Comparison of ENCODE assay signal across 10 mouse cellular contexts in the genomic region with DNA sequence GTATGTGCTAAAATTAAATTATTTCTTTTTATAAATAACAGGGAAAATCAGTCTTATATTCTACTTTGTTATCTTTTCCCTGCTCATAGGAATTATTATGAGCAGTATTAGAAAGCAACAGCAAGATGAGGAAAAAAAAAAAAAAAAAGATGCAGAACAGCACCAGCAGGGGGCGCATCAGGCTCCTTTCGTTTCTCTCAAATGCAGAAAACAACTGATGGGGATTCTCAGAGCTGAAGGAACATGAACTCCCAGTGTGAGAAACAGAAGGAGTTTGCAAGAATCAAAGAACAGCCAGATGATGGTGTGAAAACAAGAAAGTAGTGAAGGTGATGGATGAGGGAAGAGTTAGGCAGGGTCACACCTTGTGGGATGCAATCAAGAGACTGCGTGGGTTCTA.
DNase-seq lines count a peak whose midpoint lies in the region; ATAC-seq and TF ChIP-seq lines count a peak whose summit lies in the region.
"Had no signal": no experiment of that assay in that cellular context is flagged by ENCODE, and none has a peak within 500 bp of the region (broad histone marks: within the 10 kb centered on the region; RNA-seq: fewer than 3 reads in every experiment).

No protein-coding gene starts in this region.

- no peak overlapping the region for H3K9ac ChIP-seq in heart, postnatal 0 days (replicated peaks; ENCODE audit: low read depth, low read length)
- no peak overlapping the region for H3K9ac ChIP-seq in heart, embryonic 12.5 days
- no peak overlapping the region for H3K9ac ChIP-seq in limb, embryonic 11.5 days (ENCODE audit: low read length)
- H3K9ac ChIP-seq: hindbrain, embryonic 15.5 days had no signal

- H3K4me2 ChIP-seq in heart, postnatal 0 days (ENCODE audit: low read depth, low read length), result no peak overlapping the region
- no peak overlapping the region for H3K4me2 ChIP-seq in heart, embryonic 12.5 days
- no peak overlapping the region for H3K4me2 ChIP-seq in limb, embryonic 11.5 days (ENCODE audit: low read depth, severe bottlenecking)
- H3K4me2 ChIP-seq: hindbrain, embryonic 15.5 days had no signal

- no peak for ATAC-seq in heart, postnatal 0 days (ENCODE audit: insufficient read depth, low read depth)
- no peak for ATAC-seq in heart, embryonic 12.5 days (ENCODE audit: insufficient number of reproducible peaks, low FRiP score)
- no peak for ATAC-seq in limb, embryonic 11.5 days (ENCODE audit: insufficient number of reproducible peaks, low FRiP score, low TSS enrichment, low read depth)

- 30% methylated on average over 3 of the region's 3 CpGs for WGBS in heart, postnatal 0 days
- WGBS in heart, embryonic 12.5 days, result 30% methylated on average over 3 of the region's 3 CpGs
- whole genome bisulfite sequencing in limb, embryonic 11.5 days, result 23% methylated on average over 3 of the region's 3 CpGs

- 0 out of 2 replicates have a peak, but pooled peaks cover 2% of the 10 kb centered on the region for H3K9me3 ChIP-seq in heart, postnatal 0 days (replicated peaks; ENCODE audit: control insufficient read depth, low read length)
- no peaks in the 10 kb centered on the region for H3K9me3 ChIP-seq in heart, embryonic 12.5 days (replicated peaks)
- H3K9me3 ChIP-seq in limb, embryonic 11.5 days (ENCODE audit: control insufficient read depth, low read length), result no peaks in the 10 kb centered on the region
- H3K9me3 ChIP-seq: hindbrain, embryonic 15.5 days had no signal

- no peaks in the 10 kb centered on the region for H3K4me1 ChIP-seq in heart, postnatal 0 days (ENCODE audit: control insufficient read depth, insufficient read depth)
- no peaks in the 10 kb centered on the region for H3K4me1 ChIP-seq in heart, embryonic 12.5 days (replicated peaks)
- H3K4me1 ChIP-seq in limb, embryonic 11.5 days (ENCODE audit: control insufficient read depth, insufficient read depth, low read length), result no peaks in the 10 kb centered on the region
- H3K4me1 ChIP-seq: hindbrain, embryonic 15.5 days; megakaryocyte, embryonic 14.5 days had no signal

- no peaks in the 10 kb centered on the region for H3K36me3 ChIP-seq in heart, postnatal 0 days (replicated peaks; ENCODE audit: control insufficient read depth, insufficient read depth, low read length)
- no peaks in the 10 kb centered on the region for H3K36me3 ChIP-seq in heart, embryonic 12.5 days
- H3K36me3 ChIP-seq in limb, embryonic 11.5 days (ENCODE audit: control insufficient read depth, insufficient read depth, low read length), result no peaks in the 10 kb centered on the region
- H3K36me3 ChIP-seq: hindbrain, embryonic 15.5 days had no signal

- no peak for TF ChIP-seq EP300 in heart, postnatal 0 days (IDR thresholded peaks at IDR 0.05; ENCODE audit: low read depth)

- H3K4me3 ChIP-seq in heart, postnatal 0 days (ENCODE audit: low read depth, low read length), result no peak overlapping the region
- no peak overlapping the region for H3K4me3 ChIP-seq in heart, embryonic 12.5 days
- H3K4me3 ChIP-seq in limb, embryonic 11.5 days (ENCODE audit: low read depth, low read length), result no peak overlapping the region
- H3K4me3 ChIP-seq: hindbrain, embryonic 15.5 days; megakaryocyte, embryonic 14.5 days had no signal

- no peaks in the 10 kb centered on the region for H3K27me3 ChIP-seq in heart, postnatal 0 days (ENCODE audit: control insufficient read depth, insufficient read depth, low read length)
- H3K27me3 ChIP-seq in heart, embryonic 12.5 days (replicated peaks), result no peaks in the 10 kb centered on the region
- H3K27me3 ChIP-seq in limb, embryonic 11.5 days (ENCODE audit: control insufficient read depth, insufficient read depth, low read length), result no peaks in the 10 kb centered on the region
- H3K27me3 ChIP-seq: hindbrain, embryonic 15.5 days; megakaryocyte, embryonic 14.5 days had no signal

- H3K27ac ChIP-seq in heart, postnatal 0 days (ENCODE audit: low read depth), result no peak overlapping the region
- no peak overlapping the region for H3K27ac ChIP-seq in heart, embryonic 12.5 days (ENCODE audit: poor library complexity, severe bottlenecking)
- H3K27ac ChIP-seq in limb, embryonic 11.5 days (replicated peaks; ENCODE audit: low read depth, low read length), result no peak overlapping the region
- H3K27ac ChIP-seq: hindbrain, embryonic 15.5 days had no signal

- no peak for DNase-seq in heart, postnatal 0 days (ENCODE audit: low spot score)
- peak; percentile 26 to 49 for DNase-seq in right cerebral cortex, adult 2 months (ENCODE audit: low spot score in 2 of 2)
- DNase-seq in right cerebral cortex, postnatal 25 days, result no peak
- peak; percentile 44 to 48 for DNase-seq in cerebellum, postnatal 36 days
- peak; percentile 64 for DNase-seq in limb, embryonic 11.5 days (ENCODE audit: low spot score)
- DNase-seq in spleen, postnatal 10 days (ENCODE audit: low spot score in 2 of 2), result no peak
- DNase-seq in thymus, postnatal 25 days, result no peak

- peak; percentile 15; the same call in 1 of the 2 replicates for TF ChIP-seq CTCF in heart, postnatal 0 days (IDR thresholded peaks at IDR 0.05; ENCODE audit: low read depth)

Comparison
In these comparisons a context has a peak if more than half of its experiments do, and no peak if none do; other contexts are left out.
1. DNase-seq: peak in right cerebral cortex, adult 2 months (2 of 2), cerebellum, postnatal 36 days (2 of 2) and limb, embryonic 11.5 days (single experiment); none in heart, postnatal 0 days (single experiment), right cerebral cortex, postnatal 25 days (single experiment), spleen, postnatal 10 days (0 of 2) and thymus, postnatal 25 days (single experiment).